In genomic region chr7:110241472-110242289, GRCm38 (mm10) we compare ENCODE assay signal across 24 mouse cellular contexts. TPM values are rescaled to one million over a fixed set of nuclear protein-coding genes. Genes with fewer than 3 reads are reported as not detected.
DNase-seq lines count a peak whose midpoint lies in the region; ATAC-seq and TF ChIP-seq lines count a peak whose summit lies in the region.
"Had no signal": no experiment of that assay in that cellular context is flagged by ENCODE, and none has a peak within 500 bp of the region (broad histone marks: within the 10 kb centered on the region; RNA-seq: fewer than 3 reads in every experiment).

No protein-coding gene starts in this region.

- H3K9ac ChIP-seq in kidney, embryonic 15.5 days = no peak overlapping the region
- H3K9ac ChIP-seq in hindbrain, embryonic 11.5 days (ENCODE audit: low read depth, low read length) = no peak overlapping the region
- H3K9ac ChIP-seq: heart, embryonic 15.5 days; limb, embryonic 15.5 days; liver, embryonic 15.5 days; neural tube, embryonic 12.5 days had no signal

- H3K4me2 ChIP-seq in kidney, embryonic 15.5 days = no peak overlapping the region
- no peak overlapping the region for H3K4me2 ChIP-seq in hindbrain, embryonic 11.5 days (replicated peaks; ENCODE audit: low read depth, low read length)
- H3K4me2 ChIP-seq: heart, embryonic 15.5 days; limb, embryonic 15.5 days; liver, embryonic 15.5 days; neural tube, embryonic 12.5 days had no signal

- H3K27ac ChIP-seq in kidney, embryonic 15.5 days = no peak overlapping the region
- no peak overlapping the region for H3K27ac ChIP-seq in hindbrain, embryonic 11.5 days (ENCODE audit: low read depth, low read length)
- H3K27ac ChIP-seq: forebrain, embryonic 10.5 days; heart, embryonic 15.5 days; limb, embryonic 15.5 days; liver, embryonic 15.5 days; midbrain, embryonic 10.5 days; neural tube, embryonic 12.5 days; stomach, postnatal 0 days had no signal

- H3K4me3 ChIP-seq in G1E (ENCODE audit: low read depth, low read length) = no peak overlapping the region
- H3K4me3 ChIP-seq in kidney, embryonic 15.5 days (replicated peaks) = no peak overlapping the region
- no peak overlapping the region for H3K4me3 ChIP-seq in hindbrain, embryonic 11.5 days (ENCODE audit: low read depth, low read length)
- H3K4me3 ChIP-seq: forebrain, embryonic 10.5 days; heart, embryonic 15.5 days; limb, embryonic 15.5 days; liver, embryonic 15.5 days; midbrain, embryonic 10.5 days; neural tube, embryonic 12.5 days had no signal

- H3K27me3 ChIP-seq in G1E (ENCODE audit: insufficient read depth, low read length) = no peaks in the 10 kb centered on the region
- H3K27me3 ChIP-seq in kidney, embryonic 15.5 days = no peaks in the 10 kb centered on the region
- H3K27me3 ChIP-seq in hindbrain, embryonic 11.5 days (ENCODE audit: control insufficient read depth, insufficient read depth, low read length) = no peaks in the 10 kb centered on the region
- H3K27me3 ChIP-seq: heart, embryonic 15.5 days; limb, embryonic 15.5 days; liver, embryonic 15.5 days; neural tube, embryonic 12.5 days; Patski had no signal

- TF ChIP-seq CTCF in G1E (IDR thresholded peaks at IDR 0.05; ENCODE audit: low read depth, low read length) = no peak

- WGBS in kidney, embryonic 15.5 days = 58% methylated on average over 9 of the region's 9 CpGs
- 82% methylated on average over 9 of the region's 9 CpGs for WGBS in hindbrain, embryonic 11.5 days

- peak; percentile 15 for ATAC-seq in CD4-positive, CD25-positive, alpha-beta regulatory T cell, adult 4 months
- ATAC-seq in G1E (ENCODE audit: extremely low read depth, insufficient number of reproducible peaks, low FRiP score, poor library complexity, severe bottlenecking) = peak; percentile 83
- ATAC-seq in megakaryocyte-erythroid progenitor cell, adult 5-6 weeks (replicated peaks; ENCODE audit: low FRiP score, low TSS enrichment, poor library complexity, severe bottlenecking) = peak; percentile 54
- no peak for ATAC-seq in kidney, embryonic 15.5 days (replicated peaks; ENCODE audit: low FRiP score)
- no peak for ATAC-seq in hindbrain, embryonic 11.5 days (ENCODE audit: low FRiP score)
- ATAC-seq: inflammation-experienced regulatory T-cells, adult 6 months; lung, postnatal 0 days; Patski had no signal

- H3K9me3 ChIP-seq in G1E (replicated peaks) = no peaks in the 10 kb centered on the region
- no peaks in the 10 kb centered on the region for H3K9me3 ChIP-seq in kidney, embryonic 15.5 days (replicated peaks)
- no peaks in the 10 kb centered on the region for H3K9me3 ChIP-seq in hindbrain, embryonic 11.5 days (ENCODE audit: control insufficient read depth, low read length)
- H3K9me3 ChIP-seq: forebrain, embryonic 10.5 days; heart, embryonic 15.5 days; limb, embryonic 15.5 days; liver, embryonic 15.5 days; midbrain, embryonic 10.5 days; neural tube, embryonic 12.5 days had no signal

- peaks cover 52% of the 10 kb centered on the region for H3K4me1 ChIP-seq in G1E (ENCODE audit: insufficient read depth, low read depth, low read length)
- peaks cover 25% of the 10 kb centered on the region for H3K4me1 ChIP-seq in kidney, embryonic 15.5 days
- no peaks in the 10 kb centered on the region for H3K4me1 ChIP-seq in hindbrain, embryonic 11.5 days (replicated peaks; ENCODE audit: control insufficient read depth, insufficient read depth, low read length)

- H3K36me3 ChIP-seq in G1E (replicated peaks) = peaks cover 52% of the 10 kb centered on the region
- peaks cover 24% of the 10 kb centered on the region for H3K36me3 ChIP-seq in kidney, embryonic 15.5 days
- no peaks in the 10 kb centered on the region for H3K36me3 ChIP-seq in hindbrain, embryonic 11.5 days (ENCODE audit: control insufficient read depth, insufficient read depth, low read length)
- H3K36me3 ChIP-seq: heart, embryonic 15.5 days; neural tube, embryonic 12.5 days had no signal

- peak; percentile 18 for DNase-seq in G1E (ENCODE audit: low spot score)
- DNase-seq in spleen, postnatal 36 days (ENCODE audit: low spot score in 2 of 2) = peak; percentile 86
- DNase-seq in embryo, embryonic 10 days (ENCODE audit: low spot score) = no peak
- no peak for DNase-seq in hindbrain, embryonic 11.5 days (ENCODE audit: low spot score)
- DNase-seq: adrenal gland, postnatal 10 days; cerebellum, adult 11-12 months; cerebellum, postnatal 25 days; heart, postnatal 4 days; kidney, adult 8-10 months; kidney, postnatal 25 days; right cerebral cortex, adult 18-20 months had no signal

RNA-seq across cellular contexts. Expression of gene Swap70, which starts 20.2 kb away (rescaled TPM):
- 10 to 100 TPM; 55.9 to 89.2 TPM for polyA plus RNA-seq in CD4-positive, CD25-positive, alpha-beta regulatory T cell, adult 4 months (2017; shearing (Covaris generic))
- total RNA-seq in G1E (2014; fragmentation: Nextera tagmentation) (78.3 and 93.9 TPM in 2 replicates), G1E (2017) (201 and 233 TPM in 2 replicates)
- 50.4 and 56.0 TPM in 2 replicates for polyA plus RNA-seq in G1E (2012)
- total RNA-seq in megakaryocyte-erythroid progenitor cell, adult 5-6 weeks (2014; fragmentation: Nextera tagmentation) = 18.6 and 21.5 TPM in 2 replicates
- 38.6 and 41.5 TPM in 2 replicates for total RNA-seq in megakaryocyte-erythroid progenitor cell, adult 5-6 weeks (2017)
- 29.2 and 32.8 TPM in 2 replicates for polyA plus RNA-seq in kidney, embryonic 15.5 days (2015; fragmentation: Nextera tagmentation; extraction: Ambion mirVana)
- 15.6 and 16.3 TPM in 2 replicates for polyA plus RNA-seq in hindbrain, embryonic 11.5 days (2014; fragmentation: Nextera tagmentation; extraction: Ambion mirVana)

Comparison
In these comparisons a context has a peak if more than half of its experiments do, and no peak if none do; other contexts are left out.
1. ATAC-seq: peak in CD4-positive, CD25-positive, alpha-beta regulatory T cell, adult 4 months (single experiment), G1E (single experiment) and megakaryocyte-erythroid progenitor cell, adult 5-6 weeks (single experiment); none in kidney, embryonic 15.5 days (single experiment) and hindbrain, embryonic 11.5 days (single experiment).
2. DNase-seq: peak in G1E (single experiment) and spleen, postnatal 36 days (2 of 2); none in embryo, embryonic 10 days (single experiment) and hindbrain, embryonic 11.5 days (single experiment).